Mouse (Mus musculus): Measurements from ENCODE around the gene Icosl.

DNA sequence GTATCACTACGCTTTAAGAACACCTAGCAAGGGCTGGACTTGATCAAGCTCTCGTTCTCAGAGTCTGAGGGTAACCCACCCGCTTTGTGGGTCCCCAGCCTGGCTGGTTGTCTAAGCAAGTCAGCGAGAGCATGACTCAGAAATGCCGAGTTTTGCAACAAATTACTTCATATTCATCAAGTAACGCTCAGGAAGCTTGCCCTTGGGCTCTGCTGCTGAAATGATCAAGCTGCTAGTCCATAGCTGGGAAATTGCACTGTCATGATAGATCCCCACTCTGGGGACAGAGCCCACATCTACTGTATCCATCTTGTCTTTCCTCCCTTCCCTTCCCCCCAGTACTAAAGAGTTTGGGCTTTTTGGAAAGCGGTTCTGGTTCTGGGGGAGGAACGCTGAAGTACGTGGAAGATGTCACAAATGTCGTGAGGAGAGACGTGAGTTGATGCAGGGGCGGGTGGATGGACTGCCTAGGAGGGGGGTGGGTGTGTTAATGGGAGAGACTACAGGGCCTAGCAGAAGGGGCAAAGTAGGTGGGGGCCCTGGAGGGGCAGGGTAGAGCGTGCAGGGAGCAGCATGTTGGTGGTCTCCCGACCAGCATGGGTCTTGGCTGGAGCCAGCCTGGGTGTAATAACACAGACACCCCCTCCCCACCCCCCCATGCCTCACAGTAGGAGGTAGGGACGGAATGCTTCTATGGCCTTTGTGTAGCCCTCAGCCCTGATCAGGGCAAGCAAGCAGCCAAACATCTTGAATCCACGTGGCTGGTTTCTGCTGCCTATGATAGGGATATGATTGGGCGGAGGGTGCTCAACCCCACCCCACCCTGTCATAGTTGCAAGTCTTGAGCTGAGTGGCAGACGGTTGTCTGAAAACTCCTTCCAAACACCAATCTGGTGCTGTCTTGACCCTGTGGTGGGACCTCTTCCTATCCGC is 14.2 kb upstream of the Icosl start:
- TF ChIP-seq POLR2A (IDR thresholded peaks at IDR 0.05; ENCODE audit: low read depth, low read length) (no peak), CTCF (conservative IDR thresholded peaks at IDR 0.05; ENCODE audit: insufficient read depth, insufficient read length, low read depth, low read length) (no peak)
